Mouse (Mus musculus) heart, embryonic 13.5 days (tissue): ENCODE data around the gene Casz1. TPM values are rescaled to one million over a fixed set of nuclear protein-coding genes. Genes with fewer than 3 reads are reported as not detected.
A peak's percentile ranks its signal among the peaks of the same experiment; 100 is the strongest.

Experiments used
- ATAC-seq: fragments of 200-750 bp; cut with Nextera tagmentation; 2 replicates; pipeline ENCODE4 v1.8.0; 2017; ENCODE audit warnings: moderate TSS enrichment; ENCODE audit not compliant: insufficient number of reproducible peaks, low FRiP score, low TSS enrichment; ENCODE audit errors: extremely low read depth
- H3K27ac ChIP-seq: fragments of 300-500 bp; sonication (generic); replicated peaks from 2 replicates; pipeline ENCODE4 v1.5.1; 2015; ENCODE audit warnings: moderate library complexity, mild to moderate bottlenecking, inconsistent platforms
- H3K27me3 ChIP-seq: fragments of 300-500 bp; sonication (generic); replicated peaks from 2 replicates; pipeline ENCODE4 v1.6.1; 2015; ENCODE audit warnings: mild to moderate bottlenecking, inconsistent platforms
- H3K36me3 ChIP-seq: fragments of 300-500 bp; sonication (generic); 2 replicates; pipeline ENCODE4 v1.6.1; 2015; ENCODE audit warnings: mild to moderate bottlenecking, inconsistent platforms
- H3K4me1 ChIP-seq: fragments of 300-500 bp; sonication (generic); 2 replicates; pipeline ENCODE4 v1.6.1; 2015; ENCODE audit warnings: inconsistent platforms
- H3K4me2 ChIP-seq: fragments of 300-500 bp; sonication (generic); 2 replicates; pipeline ENCODE4 v1.6.1; 2015; ENCODE audit warnings: inconsistent platforms, mild to moderate bottlenecking, moderate library complexity
- H3K4me3 ChIP-seq: fragments of 300-500 bp; sonication (generic); 2 replicates; pipeline ENCODE4 v1.5.1; 2015; ENCODE audit warnings: moderate library complexity, mild to moderate bottlenecking, inconsistent platforms
- H3K9ac ChIP-seq: fragments of 300-500 bp; sonication (generic); 2 replicates; pipeline ENCODE4 v1.6.1; 2015; ENCODE audit warnings: inconsistent platforms, mild to moderate bottlenecking, moderate library complexity
- H3K9me3 ChIP-seq: fragments of 300-500 bp; sonication (generic); 2 replicates; pipeline ENCODE4 v1.6.1; 2016; ENCODE audit warnings: inconsistent platforms
- WGBS: fragments of 180-500 bp; shearing (Covaris S2); methylation state at CpG from one replicate; pipeline ENCODE4 v1.1.7; 2015; ENCODE audit warnings: mixed read lengths; 5-methylcytosine and 5-hydroxymethylcytosine counted together
- polyA plus RNA-seq: library from polyadenylated mRNA; unstranded; fragments of >200 nt; fragmentation: Nextera tagmentation; extraction: Ambion mirVana; gene quantifications from 2 replicates; pipeline ENCODE4 v1.2.1, GENCODE M21; 2015

The Casz1 gene
- polyA plus RNA-seq, 1 experiment from 2014 or later: 18.3 TPM

DNA sequence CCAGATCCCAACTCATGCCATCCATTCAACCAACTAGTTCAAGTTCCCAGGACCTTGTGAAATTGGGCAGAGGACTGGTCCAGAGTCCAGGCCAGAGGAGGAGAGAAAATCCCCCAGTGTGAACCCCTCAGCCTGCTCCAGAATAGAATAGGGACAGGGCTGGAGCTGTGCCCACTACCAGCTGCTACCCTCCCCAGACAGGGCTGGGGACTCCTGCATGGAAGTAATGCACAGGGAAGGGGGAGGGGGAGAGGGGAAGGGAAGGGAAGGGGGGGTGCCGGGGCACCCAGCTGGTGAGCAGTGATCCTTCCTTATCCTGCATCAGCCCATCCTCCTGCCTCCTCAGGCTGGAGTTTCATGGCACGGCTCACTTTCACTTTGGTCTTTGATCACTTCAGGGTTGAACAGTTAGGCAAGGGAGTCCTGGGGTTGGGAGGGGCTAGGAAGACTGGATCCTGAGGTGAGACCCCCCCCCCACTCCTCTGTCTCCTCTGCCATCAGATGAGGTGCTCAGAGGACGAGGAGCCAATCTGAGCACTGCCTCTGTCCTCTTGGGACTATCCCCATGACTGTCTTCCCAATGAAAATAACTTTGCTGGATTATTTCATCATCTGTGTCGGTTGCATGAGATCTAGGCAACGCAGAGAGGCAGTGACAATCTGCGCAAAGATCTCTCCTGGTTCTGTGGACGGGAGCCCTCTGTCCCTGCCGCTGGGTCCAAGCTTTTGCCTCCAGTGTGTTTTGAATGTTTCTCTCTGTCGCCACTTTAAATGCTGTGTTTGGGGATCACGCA, 28.6 kb upstream of the Casz1 start:
- H3K9me3 ChIP-seq: no peaks in the 10 kb centered on the region
- H3K9ac ChIP-seq: peak overlapping the region; percentile 6; the same call in 1 of the 2 replicates
- H3K4me3 ChIP-seq: no peak overlapping the region
- H3K4me1 ChIP-seq: peaks cover 38% of the 10 kb centered on the region
- ATAC-seq: no peak
- no peak overlapping the region for H3K4me2 ChIP-seq
- no peak overlapping the region for H3K27ac ChIP-seq
- H3K27me3 ChIP-seq: peaks cover 51% of the 10 kb centered on the region
- 62% methylated on average over 10 of the region's 10 CpGs for WGBS
- H3K36me3 ChIP-seq: no peaks in the 10 kb centered on the region

DNA sequence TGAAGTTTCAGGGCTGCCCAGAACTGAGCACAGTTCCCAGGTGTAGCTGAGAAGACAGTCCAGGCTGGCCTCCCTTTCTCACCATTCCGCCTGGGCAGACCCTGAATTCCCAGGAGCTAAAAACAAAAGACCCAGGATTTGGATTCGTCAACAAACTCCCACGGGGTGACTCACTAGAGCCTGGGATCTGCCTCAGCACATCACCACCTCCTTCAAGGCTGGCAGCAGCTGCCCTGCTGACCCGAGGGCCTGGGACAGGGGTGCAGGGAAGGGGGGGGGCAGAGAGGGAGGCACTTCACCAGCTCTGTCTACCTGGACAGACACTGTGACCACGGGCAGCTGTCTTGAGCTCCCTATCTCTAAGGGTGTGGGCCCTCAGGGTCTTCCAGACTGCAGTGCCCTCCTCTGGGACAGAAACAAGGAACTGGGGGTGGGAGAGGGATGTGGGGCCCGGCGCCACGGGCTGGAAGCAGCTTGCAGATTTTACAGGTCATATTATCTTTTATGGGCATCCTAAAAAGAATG, 24.1 kb upstream of the Casz1 start:
- H3K27ac ChIP-seq: 0 out of 2 replicates have a peak overlapping the region, but pooled peaks have one; percentile 12
- WGBS: 26% methylated on average over 8 of the region's 8 CpGs
- ATAC-seq: no peak
- H3K4me3 ChIP-seq: no peak overlapping the region
- no peaks in the 10 kb centered on the region for H3K9me3 ChIP-seq
- no peaks in the 10 kb centered on the region for H3K36me3 ChIP-seq
- peaks cover 63% of the 10 kb centered on the region for H3K4me1 ChIP-seq
- H3K4me2 ChIP-seq: no peak overlapping the region
- peak overlapping the region; percentile 38; the same call in 1 of the 2 replicates for H3K9ac ChIP-seq
- H3K27me3 ChIP-seq: peaks cover 14% of the 10 kb centered on the region

DNA sequence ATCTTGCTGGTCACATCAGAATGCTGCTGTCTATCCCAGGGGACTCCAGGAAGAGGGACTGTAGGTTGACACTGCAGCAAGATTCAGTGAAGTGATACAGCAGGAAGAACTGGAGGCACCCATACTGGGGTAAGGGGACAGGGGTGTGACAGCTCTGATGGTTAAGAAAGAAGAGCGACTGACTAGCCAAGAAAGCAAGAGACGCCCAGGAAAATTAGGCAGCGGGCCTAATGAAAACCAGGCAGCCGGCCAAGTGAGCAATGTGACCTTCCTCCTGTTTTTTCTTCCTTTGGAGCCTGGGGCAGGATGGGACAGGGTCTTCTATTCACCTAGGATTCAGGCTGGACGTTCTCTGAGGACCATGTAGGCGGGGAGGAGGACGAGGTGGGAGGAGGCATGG, 22.7 kb upstream of the Casz1 start:
- peaks cover 66% of the 10 kb centered on the region for H3K4me1 ChIP-seq
- peaks cover 14% of the 10 kb centered on the region for H3K27me3 ChIP-seq
- ATAC-seq: no peak
- H3K4me3 ChIP-seq: no peak overlapping the region
- peak overlapping the region; percentile 8; the same call in 1 of the 2 replicates for H3K27ac ChIP-seq
- 52% methylated on average over 7 of the region's 7 CpGs for WGBS
- no peak overlapping the region for H3K4me2 ChIP-seq
- no peak overlapping the region for H3K9ac ChIP-seq
- no peaks in the 10 kb centered on the region for H3K9me3 ChIP-seq
- no peaks in the 10 kb centered on the region for H3K36me3 ChIP-seq

DNA sequence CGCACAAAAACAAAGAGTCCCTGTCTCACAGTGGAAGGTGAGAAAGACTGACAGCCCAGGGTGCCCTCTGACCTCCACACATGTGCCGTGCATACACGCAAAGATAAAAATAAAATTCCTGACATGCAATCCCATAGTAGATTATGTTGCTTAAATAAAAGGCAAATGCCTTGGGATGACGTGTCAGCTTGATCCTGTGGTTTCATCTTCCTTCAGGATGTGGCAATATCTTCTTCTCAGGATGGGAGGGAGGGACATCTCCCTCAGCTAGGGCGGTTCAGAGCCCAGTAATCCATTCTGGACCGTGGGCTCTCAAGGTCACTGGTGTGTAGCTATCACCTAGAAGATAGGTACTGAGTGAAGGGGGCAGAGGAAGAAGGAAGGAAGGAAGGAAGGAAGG, 21.3 kb upstream of the Casz1 start:
- Histone ChIP-seq H3K9me3 (no peaks in the 10 kb centered on the region), H3K36me3 (no peaks in the 10 kb centered on the region), H3K27me3 (peaks cover 14% of the 10 kb centered on the region), H3K4me2 (no peak overlapping the region), H3K27ac (peak overlapping the region; percentile 86), H3K4me3 (no peak overlapping the region), H3K9ac (no peak overlapping the region), H3K4me1 (peaks cover 71% of the 10 kb centered on the region)
- 65% methylated on average over 6 of the region's 6 CpGs for WGBS
- no peak for ATAC-seq

DNA sequence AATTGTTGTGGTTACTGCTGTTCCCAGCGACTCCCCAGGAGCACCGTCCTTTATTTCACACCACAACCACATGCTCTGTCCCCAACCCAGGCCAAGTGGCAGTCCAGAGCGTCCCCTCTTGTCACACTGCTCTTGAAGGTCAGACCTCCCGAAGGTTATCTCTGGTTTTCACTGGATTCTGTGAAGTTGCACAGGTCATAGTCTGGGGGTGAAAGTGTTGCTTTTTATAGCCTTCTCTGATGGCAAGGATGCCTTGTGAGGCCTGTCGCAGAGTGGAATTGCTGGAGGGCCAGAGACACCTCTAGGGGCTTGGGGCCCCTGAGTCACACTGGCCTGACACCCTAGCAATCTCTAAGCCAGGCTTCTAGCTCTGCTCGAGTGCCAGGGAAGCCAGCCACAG, 20.5 kb upstream of the Casz1 start:
- ATAC-seq: 0 out of 2 replicates have a peak, but pooled peaks have one; percentile 17

DNA sequence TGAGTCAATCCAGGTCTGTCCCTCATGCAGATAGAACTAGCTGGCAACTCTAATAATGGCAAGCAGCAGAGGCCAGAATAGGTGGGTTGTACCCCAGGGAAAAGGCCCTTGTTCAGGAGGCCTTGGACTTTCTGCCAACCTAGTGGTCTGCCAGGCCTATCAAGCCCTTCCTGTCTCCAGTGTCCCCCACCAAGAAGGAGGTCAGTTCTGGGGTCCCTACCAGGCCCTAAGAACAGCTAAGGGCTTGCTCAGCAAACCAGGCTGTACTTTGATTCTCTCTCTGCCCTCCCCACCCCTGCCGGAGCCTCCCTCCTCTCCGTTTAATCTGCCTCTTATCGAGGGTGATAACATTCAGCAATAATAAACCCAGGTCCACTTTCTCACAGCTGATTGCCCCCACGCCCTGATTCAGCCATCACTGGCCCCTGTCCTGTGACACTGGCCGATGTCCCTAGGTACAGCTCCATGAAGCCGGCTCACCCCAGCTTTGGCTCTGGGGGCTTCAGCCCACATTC, 19.1 kb upstream of the Casz1 start:
- Histone ChIP-seq H3K27me3 (peaks cover 4% of the 10 kb centered on the region), H3K27ac (peak overlapping the region; percentile 86), H3K9me3 (no peaks in the 10 kb centered on the region), H3K4me1 (peaks cover 65% of the 10 kb centered on the region), H3K36me3 (no peaks in the 10 kb centered on the region), H3K9ac (0 out of 2 replicates have a peak overlapping the region, but pooled peaks have one; percentile 5), H3K4me2 (no peak overlapping the region), H3K4me3 (no peak overlapping the region)
- 42% methylated on average over 6 of the region's 6 CpGs for WGBS
- no peak for ATAC-seq

More for the DNA sequence above, 20.5 kb upstream of the Casz1 start:
- peaks cover 5% of the 10 kb centered on the region for H3K27me3 ChIP-seq
- H3K27ac ChIP-seq: peak overlapping the region; percentile 86
- H3K9me3 ChIP-seq: no peaks in the 10 kb centered on the region
- no peak overlapping the region for H3K4me3 ChIP-seq
- H3K4me1 ChIP-seq: peaks cover 71% of the 10 kb centered on the region
- 18% methylated on average over 6 of the region's 6 CpGs for WGBS
- peak overlapping the region; percentile 34 for H3K9ac ChIP-seq
- H3K4me2 ChIP-seq: no peak overlapping the region
- no peaks in the 10 kb centered on the region for H3K36me3 ChIP-seq

DNA sequence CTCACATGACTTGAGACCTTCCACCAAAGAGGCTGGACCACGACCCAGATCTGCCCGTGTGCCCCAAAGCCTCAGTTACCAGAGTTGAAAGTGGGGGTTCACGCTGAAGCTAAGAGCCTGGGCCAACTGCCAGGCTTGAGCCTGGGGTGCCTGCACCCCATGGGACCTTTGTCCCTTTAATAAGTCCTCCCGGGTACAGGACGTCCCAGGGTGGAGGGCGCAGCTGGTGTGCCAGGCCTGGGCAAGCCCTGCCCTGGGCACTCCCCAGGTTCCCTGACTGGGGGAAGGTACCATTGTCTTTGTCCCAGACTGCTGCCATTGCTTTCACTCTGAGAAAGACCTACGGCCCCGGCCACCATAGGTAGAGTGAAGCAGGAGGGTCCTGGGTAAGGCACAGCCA, 18.2 kb upstream of the Casz1 start:
- Histone ChIP-seq H3K9me3 (no peaks in the 10 kb centered on the region), H3K9ac (no peak overlapping the region), H3K4me1 (peaks cover 64% of the 10 kb centered on the region), H3K27me3 (peaks cover 4% of the 10 kb centered on the region), H3K4me3 (no peak overlapping the region), H3K27ac (no peak overlapping the region), H3K36me3 (no peaks in the 10 kb centered on the region), H3K4me2 (no peak overlapping the region)
- no peak for ATAC-seq
- 69% methylated on average over 8 of the region's 8 CpGs for WGBS

DNA sequence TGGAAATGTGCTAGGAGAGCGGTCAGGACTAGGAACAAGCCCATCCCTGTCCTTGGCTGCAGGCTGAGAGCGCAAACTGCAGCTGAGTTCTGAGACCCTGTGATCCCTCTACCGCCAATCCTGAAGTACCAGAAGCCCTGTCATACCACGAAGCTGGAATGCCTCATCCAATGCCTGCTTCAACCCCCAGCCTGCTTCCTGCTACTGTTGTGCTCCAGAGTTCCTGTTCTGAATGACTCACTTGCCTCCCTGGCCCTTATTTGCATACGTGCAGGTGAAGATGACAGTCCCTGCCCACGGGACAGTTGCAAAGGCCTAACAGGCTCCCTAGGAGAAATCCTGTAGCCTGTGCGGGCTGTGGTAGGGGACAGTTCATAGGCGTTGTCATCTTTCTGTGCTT, 13.3 kb upstream of the Casz1 start:
- ATAC-seq: no peak
- Histone ChIP-seq H3K4me2 (no peak overlapping the region), H3K27ac (no peak overlapping the region), H3K36me3 (no peaks in the 10 kb centered on the region), H3K27me3 (peaks cover 4% of the 10 kb centered on the region), H3K4me1 (peaks cover 42% of the 10 kb centered on the region), H3K4me3 (no peak overlapping the region), H3K9me3 (no peaks in the 10 kb centered on the region), H3K9ac (no peak overlapping the region)
- WGBS: 57% methylated on average over 8 of the region's 8 CpGs

DNA sequence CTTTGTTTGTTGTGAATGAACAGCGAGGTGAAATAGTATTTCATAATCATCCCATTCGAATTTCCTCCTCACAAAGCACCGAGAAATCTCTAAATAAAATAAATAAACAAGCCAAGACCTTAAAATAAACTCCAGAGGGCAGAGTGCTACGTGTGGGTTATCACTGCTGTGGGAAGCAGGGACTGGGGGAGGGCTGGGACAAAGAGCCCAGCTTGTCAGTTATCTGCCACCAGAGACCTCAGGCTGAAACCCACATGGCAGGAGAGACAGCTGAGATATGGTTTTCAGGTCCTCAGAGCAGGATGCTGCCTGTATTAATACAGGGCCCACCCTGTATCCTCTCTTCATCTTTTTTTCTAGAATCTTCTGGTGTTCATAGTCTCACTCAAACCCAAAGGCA, 9.2 kb upstream of the Casz1 start:
- Histone ChIP-seq H3K4me3 (no peak overlapping the region), H3K36me3 (no peaks in the 10 kb centered on the region), H3K9me3 (no peaks in the 10 kb centered on the region), H3K4me2 (no peak overlapping the region), H3K27ac (0 out of 2 replicates have a peak overlapping the region, but pooled peaks have one; percentile 20), H3K27me3 (peaks cover 6% of the 10 kb centered on the region), H3K9ac (0 out of 2 replicates have a peak overlapping the region, but pooled peaks have one; percentile 9), H3K4me1 (peaks cover 40% of the 10 kb centered on the region)
- no peak for ATAC-seq
- WGBS: 20% methylated on average over 4 of the region's 4 CpGs

DNA sequence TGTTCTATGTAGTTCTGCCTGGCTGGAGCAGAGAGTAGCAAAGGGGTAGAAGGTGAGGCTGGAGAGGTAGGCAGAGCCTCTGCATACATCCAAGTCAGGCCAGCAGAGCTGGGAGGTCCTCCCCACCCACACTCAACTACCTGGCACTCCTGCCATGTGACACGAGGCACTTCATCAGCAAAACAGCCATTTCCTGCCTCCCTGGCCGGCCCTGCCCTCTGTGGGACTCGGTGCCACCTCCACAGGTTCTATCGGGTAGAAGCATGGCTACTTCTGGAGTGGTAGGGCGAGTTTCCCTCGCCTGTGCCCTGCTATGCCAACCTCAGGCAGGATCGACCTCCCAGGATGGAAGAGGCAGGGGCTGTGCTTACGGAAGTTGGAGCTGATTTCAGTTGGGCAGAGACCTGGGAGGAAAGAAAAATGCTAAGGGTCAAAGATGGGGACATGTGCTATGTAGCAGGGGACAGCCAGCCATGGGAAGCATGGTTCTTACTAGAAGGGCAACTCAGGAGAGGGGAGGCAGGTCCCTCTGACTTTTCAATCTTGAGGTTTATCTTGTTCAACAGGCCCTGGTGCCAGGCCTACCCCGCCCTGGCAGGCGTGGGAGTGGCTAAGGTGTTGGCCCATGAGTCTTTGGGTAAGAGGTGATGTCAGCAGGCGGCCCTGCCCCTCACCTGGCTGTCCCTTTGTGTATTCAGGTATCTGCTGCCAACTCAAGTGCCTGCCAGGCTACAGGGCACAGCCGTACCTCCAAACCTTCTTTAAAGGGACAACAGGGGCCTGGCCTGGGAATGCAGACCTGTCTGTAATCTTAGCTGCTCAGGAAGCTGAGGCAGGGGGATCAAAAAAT, 6.5 kb upstream of the Casz1 start:
- 76% methylated on average over 12 of the region's 12 CpGs for whole genome bisulfite sequencing

DNA sequence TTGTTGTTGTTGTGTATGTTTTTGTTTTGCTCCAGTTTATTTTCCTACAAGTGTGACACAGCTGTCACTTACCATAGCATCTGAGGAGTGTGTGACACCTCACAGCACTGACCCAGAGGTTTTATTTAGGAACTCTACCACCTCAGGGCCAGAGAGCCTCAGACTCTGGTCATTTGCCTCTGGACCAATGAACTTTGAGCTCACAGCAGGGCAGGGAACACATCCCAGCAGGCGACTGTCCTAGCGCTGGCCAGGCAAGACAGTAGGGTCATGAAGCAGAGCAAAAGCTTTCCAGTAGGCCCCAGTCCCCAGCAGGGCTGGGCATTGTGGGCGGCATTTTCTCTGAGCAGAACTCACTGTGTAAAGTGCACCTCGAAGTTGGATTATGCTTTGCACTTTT, 1.2 kb upstream of the Casz1 start:
- Histone ChIP-seq H3K4me2 (peak overlapping the region; percentile 88; the same call in 1 of the 2 replicates), H3K9ac (0 out of 2 replicates have a peak overlapping the region, but pooled peaks have one; percentile 34)
- no peak for ATAC-seq

More for the DNA sequence above, 6.5 kb upstream of the Casz1 start:
- peaks cover 30% of the 10 kb centered on the region for H3K4me1 ChIP-seq
- peaks cover 16% of the 10 kb centered on the region for H3K27me3 ChIP-seq
- H3K27ac ChIP-seq: no peak overlapping the region
- no peaks in the 10 kb centered on the region for H3K36me3 ChIP-seq
- ATAC-seq: no peak
- H3K9ac ChIP-seq: no peak overlapping the region
- no peak overlapping the region for H3K4me3 ChIP-seq
- H3K4me2 ChIP-seq: no peak overlapping the region
- no peaks in the 10 kb centered on the region for H3K9me3 ChIP-seq

More for the DNA sequence above, 1.2 kb upstream of the Casz1 start:
- peaks cover 28% of the 10 kb centered on the region for H3K4me1 ChIP-seq
- no peak overlapping the region for H3K27ac ChIP-seq
- H3K27me3 ChIP-seq: peaks cover 47% of the 10 kb centered on the region
- no peaks in the 10 kb centered on the region for H3K9me3 ChIP-seq
- 28% methylated on average over 4 of the region's 4 CpGs for WGBS
- H3K4me3 ChIP-seq: no peak overlapping the region
- H3K36me3 ChIP-seq: no peaks in the 10 kb centered on the region
